Mouse (Mus musculus): Measurements from ENCODE around the gene Man2c1. TPM values are rescaled to one million over a fixed set of nuclear protein-coding genes. Genes with fewer than 3 reads are reported as not detected.
A peak's percentile ranks its signal among the peaks of the same experiment; 100 is the strongest.

Man2c1 gene
- total RNA-seq (2021): 10 to 100 TPM; 42.6 to 43.3 TPM
- long read RNA-seq, experiment 1, transcript Man2c1-211 (26 exons, 3,820 nt): major isoform, 31 of 45 reads
- long read RNA-seq, experiment 1, partial matches to known transcripts: 3 of 45 reads
- long read RNA-seq, experiment 1, other reads (novel, unspliced or antisense): 11 of 45 reads
- long read RNA-seq, experiment 2, transcript Man2c1-211 (26 exons, 3,820 nt): major isoform, 11 of 18 reads
- long read RNA-seq, experiment 2, partial matches to known transcripts: 3 of 18 reads
- long read RNA-seq, experiment 2, other reads (novel, unspliced or antisense): 3 of 18 reads

DNA sequence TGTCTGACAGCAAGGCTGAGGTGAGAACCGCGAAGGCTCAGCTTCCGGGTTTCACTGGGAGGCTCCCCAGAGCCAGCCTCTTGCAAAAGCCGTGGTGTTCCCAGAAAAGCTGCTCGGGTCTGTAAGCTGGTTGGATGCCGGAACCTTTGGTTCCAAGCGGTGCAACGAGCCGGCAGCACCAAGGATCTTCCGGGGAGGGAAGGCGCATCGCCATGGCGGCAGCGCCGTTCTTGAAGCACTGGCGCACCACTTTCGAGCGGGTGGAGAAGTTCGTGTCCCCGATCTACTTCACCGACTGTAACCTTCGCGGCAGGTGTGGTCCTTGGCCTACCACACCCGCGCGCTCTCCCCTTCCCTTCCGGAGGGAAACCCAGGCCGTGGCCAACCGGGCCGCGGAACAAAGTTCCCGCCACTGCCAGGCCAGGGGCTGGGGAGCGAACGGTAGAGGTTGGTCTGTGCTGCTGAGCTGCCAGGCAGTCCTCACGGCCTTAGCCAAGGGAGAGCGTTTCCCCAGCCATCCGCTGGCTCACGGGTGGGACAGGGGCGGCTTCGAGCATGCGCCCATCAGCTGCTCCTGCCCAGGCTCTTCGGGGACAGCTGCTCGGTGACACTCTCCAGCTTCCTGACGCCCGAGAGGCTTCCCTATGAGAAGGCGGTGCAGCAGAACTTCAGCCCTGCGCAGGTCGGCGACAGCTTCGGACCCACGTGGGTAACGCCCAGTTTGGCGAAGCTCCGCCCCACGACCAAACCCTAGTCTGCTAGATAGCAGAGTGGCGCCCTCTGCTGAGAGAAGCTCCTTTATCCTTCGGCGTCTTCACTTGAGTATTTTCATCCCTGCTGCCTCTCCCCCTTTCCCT, at the start of gene Man2c1:
Gene Man2c1, plus strand, starts transcription at position 114 of the 857 bp plus-strand sequence.
- DNase-seq: peak; percentile 95 to 97

DNA sequence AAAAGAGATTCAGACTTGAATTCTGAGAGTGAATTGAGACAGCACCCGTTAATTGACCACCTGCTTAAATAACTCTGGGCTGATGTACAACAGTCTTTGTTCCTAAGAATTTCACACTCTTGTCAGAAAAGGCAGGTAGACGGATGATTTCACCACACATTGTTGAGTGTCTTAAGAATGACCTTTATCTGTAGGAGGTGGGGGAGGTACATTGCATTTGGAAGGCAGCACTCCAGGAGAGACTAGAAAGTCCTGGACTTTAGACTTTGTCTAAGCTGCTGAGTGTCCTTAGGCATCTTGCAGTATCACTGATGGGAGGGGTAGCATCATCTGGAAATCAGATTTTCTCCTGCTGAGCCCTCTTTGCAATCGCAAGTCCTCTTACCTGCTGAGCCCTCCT, 48.3 kb upstream of the Man2c1 start:
- DNase-seq: no peak

DNA sequence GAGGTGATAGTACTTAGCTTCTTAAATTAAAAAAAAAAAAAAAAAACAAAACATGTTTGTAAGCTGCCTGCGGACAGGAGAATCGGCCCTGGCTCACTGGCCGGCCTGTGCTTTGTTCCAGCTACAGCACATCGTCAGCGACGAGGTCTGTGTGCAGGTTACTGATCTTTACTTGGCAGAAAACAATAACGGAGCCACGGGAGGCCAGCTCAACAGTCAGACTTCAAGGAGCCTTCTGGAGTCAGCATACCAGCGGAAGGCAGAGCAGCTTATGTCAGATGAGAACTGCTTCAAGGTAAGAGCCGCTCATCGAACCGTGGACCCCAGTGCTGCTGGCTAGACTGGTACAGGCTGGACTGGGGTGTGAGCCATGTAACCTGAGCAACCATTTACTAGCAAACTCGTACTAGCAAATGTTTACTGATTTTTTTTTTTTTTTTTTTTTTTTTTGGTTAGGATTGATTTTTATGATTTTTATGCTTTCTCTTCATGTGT, 13.2 kb upstream of the Man2c1 start:
- no peak for DNase-seq

DNA sequence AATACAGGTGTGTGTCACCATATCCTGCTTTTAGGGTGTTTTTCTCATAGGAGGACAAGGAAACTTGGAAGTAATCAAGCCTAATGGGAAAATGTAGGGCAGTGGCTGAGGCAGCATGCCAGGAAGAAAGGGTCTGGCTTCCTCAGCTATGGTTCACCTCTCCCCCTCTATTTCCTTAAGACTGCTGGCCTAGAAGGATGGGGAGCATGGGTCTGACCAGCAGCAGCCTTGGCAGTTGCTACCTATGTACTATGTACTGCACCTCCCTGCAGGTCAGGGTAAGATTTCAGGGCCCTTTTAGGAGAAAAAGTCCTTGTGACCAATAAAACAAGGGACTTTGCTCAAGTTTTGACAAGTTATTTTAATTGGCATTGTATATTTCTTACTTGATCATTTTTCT, 849 bp upstream of the Man2c1 start:
- DNase-seq: no peak

DNA sequence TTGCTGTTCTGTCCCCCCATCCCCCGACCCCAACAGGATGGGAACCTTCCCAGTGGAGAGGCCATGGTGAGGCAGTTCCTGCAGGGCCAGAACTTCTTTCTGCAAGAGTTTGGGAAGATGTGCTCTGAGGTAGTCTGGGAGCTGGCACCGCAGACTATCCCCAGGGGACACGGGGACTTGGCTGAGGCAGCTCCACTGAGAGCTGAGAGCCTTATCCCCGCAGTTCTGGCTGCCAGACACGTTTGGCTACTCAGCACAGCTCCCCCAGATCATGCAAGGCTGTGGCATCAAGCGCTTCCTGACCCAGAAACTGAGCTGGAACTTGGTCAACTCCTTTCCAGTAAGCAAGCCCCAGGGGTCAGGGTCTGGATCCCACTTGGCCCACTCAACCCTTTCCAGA, 6.8 kb downstream of the Man2c1 start:
- no peak for DNase-seq

DNA sequence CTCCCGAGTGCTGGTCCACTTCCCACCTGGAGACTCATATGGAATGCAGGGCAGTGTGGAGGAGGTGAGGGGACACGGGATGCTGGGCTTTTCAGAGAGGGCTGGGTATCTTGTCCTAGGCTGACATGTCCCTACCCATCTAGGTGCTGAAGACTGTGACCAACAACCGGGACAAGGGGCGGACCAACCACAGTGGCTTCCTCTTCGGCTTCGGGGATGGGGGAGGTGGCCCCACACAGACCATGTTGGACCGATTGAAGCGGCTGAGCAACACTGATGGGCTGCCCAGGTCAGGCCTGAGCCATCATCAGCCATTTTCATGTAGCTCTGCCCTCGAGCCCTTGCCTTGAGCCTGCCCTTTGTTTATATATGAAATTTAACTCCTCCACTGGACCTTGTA, 7.3 kb downstream of the Man2c1 start:
- DNase-seq: no peak

DNA sequence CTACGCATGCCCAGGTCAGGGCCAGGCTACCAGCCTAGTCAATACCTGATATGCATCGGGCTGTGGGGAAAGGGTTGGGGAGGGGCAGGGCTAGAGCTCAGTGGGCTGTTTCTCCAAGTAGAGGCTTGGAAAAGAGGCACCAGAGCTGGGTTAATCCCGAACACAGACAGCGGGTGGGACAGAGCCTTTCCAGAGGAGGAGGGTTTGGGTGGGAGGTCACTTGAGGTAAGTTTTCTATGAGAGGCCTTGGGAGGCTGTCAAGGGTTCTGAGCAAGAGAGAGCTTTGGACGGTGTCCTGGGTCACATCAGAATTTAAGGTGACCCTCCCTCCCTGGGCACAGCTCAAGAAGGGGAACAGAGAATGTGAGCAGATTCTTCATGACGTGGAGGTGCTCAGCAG, 8.0 kb downstream of the Man2c1 start:
- DNase-seq: no peak

DNA sequence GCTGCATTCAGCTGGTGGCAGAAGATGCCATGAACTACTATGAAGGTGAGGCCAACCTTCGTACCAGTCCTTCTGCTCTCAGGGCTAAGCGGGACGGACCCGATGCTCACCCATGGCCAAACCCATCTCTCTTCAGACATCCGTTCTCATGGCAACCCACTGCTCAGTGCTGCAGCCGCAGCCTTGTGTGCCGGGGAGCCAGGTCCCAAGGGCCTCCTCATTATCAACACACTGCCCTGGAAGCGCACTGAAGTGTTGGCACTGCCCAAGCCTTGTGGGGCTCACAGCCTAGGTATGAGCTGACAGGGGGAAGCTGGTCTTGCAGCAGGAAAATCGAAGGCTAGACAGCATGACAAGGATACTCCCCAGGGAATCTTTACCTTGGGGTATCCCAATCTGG, 8.6 kb downstream of the Man2c1 start:
- no peak for DNase-seq

DNA sequence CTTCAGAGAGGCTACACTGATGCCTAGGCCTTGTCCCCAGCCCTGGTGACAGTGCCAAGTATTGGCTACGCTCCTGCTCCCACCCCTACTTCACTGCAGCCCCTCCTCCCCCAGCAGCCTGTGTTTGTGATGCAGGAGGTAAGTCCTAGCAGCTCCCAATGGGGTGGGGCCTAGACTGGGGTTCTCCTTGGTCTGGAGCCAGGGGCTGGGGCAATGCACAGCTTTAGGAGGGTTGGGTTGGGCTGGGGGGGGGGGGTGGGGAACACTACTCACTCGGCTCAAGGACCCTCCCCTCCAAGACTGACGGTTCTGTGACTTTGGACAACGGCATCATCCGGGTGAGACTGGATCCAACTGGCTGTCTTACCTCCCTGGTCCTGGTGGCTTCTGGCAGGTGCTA, 9.1 kb downstream of the Man2c1 start:
- no peak for DNase-seq

DNA sequence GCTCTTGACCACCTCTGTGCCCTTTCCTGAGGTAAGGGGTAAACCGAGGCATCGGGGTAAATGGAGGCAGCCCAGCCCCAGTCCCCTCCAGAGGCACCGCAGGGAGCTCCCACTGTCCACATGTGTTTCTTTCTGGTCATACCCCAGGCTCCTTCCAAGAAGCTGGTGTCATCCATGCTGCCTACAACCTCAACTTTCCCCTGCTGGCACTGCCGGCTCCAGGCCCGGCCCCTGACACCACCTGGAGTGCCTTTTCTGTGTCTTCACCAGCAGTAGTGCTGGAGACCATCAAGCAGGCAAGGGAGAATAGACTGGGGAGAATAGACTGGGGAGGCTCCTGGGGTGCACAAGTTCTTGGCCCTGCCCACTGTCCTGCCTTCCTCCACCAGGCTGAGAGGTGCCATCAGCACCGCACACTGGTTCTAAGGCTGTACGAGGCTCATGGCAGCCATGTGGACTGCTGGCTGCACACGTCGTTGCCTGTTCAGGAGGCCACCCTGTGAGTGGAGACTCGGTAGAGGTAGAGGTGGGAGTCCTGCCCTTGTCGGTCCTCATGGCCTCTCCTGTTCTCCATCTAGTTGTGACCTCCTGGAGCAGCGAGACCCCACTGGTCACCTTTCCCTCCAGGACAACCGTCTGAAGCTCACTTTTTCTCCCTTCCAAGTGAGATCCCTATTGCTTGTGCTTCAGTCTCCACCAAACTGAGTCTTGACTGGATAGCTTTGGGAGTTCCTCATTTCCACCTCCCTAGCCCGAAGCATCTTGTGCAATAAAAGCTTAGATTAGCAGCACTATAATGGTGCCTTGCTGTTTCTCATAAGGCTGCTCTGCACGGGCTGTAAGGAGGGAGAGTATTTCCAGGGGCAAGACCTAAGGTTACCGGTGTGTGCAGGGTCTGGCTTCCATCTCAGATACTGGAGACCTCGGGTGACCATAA, 11.2 kb downstream of the Man2c1 start:
- no peak for DNase-seq

DNA sequence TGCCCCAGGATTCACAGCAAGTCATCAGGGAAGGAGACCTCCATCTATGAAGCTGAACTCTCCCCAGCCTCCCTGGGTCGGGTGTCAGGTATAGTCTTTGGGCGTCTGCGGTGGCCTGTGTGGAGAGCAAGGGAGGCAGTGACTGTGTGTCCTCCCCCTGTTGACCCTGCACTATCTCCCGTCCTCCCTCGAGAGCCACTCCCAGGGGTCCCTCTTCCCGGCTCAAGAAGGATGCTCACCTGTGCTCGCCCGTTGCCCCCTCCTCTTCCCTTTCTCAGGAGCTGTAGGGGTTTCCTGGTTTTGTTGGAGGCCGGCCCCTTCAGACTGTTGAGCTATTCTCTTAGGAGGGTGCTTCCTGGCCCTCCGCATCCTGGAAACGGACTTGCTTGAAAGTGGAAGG, 12.7 kb downstream of the Man2c1 start:
- DNase-seq: no peak

DNA sequence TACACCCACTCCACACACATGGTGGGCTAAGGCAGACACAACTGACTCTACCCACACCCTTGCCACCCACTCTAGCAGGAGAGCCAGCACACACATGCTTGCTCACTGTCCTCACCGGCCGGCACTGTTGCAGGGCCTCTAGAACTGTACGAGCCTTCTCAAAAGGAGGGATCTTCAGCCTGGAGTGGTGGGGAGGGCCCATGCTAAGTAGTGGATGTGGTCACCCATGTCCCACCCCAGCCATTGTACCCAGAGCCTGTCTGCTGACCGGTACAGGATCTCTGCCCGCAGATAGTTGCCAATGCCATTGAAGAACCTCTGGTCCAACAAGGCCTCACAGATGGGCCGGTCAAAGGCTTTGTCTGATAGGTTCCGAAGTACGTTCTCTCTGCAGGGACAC, 14.3 kb downstream of the Man2c1 start:
- DNase-seq: no peak

DNA sequence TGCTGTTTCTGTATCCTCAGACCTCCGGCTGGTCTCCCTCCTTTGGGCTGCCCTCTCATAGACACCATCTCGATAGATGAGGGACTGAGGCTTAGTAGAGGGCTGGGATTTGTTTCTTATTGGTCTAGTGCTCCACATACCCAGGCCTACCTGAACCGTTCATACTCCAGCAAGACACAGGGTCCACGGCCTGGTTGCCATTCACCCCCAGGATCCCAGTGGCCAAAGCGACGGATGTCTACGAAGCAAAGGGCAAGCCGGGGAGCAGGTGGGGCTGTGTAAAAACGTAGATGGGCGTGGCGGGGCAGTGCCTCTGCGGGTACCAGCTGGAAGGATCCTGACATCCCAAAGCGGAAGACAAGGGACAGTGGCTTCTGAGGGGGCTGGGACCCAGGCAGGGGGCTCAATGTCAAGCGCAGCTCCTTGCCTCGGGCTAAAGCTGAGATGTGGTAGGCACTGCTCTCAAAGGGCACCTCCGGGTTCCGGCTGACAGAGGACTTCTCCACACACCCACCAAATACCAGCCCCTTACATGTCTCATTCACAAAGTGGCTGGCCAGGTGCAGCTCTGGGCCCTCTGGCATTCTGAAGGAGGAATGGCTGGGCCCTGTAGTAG, 16.1 kb downstream of the Man2c1 start:
- no peak for DNase-seq

DNA sequence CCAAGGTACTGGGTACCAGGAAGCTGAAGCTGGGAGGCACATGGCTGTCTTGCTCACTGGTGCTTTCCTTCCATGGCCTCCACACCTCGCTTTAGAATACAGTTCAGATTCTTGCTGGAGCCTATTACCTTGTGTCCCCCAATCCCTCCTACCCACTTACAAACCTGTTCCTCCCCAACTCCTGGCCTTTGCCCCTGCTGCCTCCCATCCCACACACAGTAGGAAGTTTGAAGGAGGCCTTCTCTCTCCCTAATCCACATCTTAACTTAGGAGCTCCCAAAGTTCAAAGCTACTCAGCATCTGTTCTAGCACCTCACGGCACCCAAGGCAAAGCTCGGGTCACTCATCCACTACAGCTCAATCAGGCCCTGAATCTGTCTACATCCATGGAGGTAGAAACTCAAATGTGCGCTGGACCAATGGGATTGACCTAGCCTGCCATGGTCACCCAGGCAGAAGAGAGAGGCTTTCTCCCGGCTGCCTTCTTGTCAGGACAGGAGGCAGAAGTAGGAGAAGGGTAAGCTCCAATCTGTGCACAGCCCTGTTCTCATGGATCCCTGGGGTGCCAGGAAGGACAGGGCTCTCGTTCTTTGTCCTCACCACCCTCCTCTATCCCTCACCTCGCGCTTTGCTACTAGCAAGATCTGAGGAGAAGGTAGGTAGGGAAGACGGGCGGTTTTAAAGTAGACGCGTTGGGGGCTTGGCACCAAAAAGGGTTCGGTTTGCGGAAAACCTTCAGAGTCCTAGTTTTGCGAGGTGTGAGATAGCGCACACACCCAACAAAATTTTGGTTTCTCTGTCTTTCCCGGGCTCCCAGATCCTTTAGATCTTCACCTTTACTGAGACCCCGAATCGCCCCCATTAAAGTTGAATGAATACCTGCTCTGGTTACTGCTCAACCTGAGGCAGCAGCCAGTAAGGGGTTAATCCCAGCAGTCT, 17.0 kb downstream of the Man2c1 start:
- no peak for DNase-seq

DNA sequence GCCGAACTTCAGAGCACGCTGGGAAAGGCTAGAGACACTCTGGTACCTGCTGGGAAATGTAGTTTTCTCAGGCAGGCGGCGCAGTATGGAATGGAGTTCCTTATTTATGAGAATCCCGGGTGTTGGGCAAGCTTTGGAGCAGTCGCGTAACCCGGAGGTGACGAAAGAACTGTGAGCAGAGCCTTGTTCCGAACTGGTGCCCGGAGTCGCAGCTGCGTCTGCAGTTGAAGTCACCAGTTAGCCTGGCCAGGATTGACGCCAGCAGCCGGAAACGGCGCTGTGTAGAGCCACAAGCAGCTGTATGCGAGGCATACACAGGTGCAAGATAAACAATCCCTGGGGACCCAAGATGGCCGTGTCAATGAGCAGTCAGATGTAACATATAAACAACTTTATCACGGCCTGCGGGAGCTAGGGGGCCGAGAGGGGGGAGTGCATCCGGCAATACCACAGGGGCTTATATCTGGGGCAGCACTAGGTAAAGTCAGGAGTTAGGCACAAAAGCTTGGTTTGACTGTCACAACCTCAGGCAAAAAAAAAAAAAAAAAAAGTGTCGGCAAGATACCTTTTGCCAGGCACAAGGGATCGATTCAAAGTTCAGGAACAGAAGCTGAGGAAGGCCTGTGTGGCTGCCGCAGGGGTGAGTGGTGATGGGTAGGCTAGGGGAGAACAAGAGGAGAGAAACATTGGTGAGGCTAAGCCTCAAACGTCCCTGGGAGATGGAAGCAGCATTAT, 17.8 kb downstream of the Man2c1 start, which contains the start of gene Neil1:
Gene Neil1, minus strand, starts transcription at position 162 of the 735 bp plus-strand sequence.
- peak; percentile 91 to 95 for DNase-seq

DNA sequence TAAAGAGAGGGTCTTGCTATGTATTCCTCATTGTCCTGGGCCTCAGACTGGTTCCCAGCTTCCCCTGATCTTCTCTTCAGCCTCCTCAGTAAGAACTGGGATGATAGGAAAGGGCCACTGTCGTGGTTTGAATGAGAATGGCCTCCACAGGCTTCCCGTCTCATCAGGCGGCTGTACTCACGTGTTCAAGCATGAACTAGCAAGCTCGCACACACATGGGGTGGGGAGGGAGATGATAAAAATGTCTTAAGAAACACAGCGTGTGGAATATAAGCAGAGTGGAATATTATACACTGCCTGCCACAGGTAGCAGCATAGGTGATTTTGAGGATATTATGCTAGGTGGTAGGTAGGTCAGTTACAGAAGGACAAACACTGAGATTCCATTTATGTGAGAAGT, 18.5 kb downstream of the Man2c1 start:
- DNase-seq: no peak

DNA sequence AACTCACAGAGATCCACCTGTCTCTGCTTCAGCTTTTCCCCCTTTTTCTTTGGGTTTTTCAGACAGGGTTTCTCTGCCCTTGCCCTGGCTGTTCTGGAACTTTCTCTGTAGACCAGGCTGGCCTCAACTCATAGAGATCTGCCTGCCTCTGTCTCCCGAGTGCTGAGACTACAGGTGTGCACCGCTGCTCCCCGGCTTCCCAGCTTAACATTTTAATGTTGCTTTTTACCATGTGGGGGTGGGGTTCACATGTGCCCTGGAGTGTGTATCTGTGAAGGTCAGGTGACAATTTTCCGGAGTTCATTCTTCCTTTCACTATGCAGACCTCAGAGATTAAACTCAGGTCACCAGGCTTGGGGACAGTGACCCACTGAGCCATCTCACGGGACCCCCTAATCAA, 19.7 kb downstream of the Man2c1 start:
- DNase-seq: no peak

DNA sequence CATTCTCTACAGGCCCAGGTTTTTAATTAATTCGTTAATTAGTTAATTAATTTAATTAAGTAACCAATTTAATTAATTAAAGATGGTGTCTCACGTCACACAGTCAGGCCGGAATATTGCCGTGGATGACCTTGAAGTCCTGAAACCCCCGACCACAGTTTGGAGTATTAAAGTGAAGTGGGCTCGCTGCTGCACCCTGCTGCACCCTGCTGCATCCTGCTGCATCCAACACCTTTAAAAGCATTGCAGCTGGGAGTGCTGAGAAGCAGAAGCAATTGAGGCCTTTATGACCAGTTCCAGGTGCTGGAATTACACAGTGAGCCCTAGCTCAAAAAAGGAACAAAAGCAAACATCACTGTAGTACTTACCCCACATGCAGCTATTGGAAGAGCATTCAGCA, 21.8 kb downstream of the Man2c1 start:
- DNase-seq: no peak

DNA sequence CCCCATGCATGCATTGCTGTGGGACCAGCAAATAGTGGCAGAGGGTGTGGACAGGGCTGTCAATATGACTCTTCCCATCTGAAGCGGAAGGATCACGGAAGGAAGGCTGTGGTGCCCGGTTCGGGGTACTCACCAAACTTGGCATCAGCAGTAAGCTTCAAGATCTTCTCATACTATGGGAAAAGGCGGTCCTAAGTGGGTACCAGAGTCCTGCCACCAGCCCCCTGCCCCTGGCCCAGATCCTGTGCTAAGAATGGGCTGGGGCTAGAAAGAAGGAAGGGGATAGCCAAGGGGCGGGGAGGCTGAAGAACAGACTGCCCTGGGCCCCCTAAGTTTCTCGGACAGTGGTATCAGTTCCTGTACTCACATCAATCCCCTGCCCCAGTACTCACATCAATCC, 25.9 kb downstream of the Man2c1 start:
- no peak for DNase-seq

DNA sequence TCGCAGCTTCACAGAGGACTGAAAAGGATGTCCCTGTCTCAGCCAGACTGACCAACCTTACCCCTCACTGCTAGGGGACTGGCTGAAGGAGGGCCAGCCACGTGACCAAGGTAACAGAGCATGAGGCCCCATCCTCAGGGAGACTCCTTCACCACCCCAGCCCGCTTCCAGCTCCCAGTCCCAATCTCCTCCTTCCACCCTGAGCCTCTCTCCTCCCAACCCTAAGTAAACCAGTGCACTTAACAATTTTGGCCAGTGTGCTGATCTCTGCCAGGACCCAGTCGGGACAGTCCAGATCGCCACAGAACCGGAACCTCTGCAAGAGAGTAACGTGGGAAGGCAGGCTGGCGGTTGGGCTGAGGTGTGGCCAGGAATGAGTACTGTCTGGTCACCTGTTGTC, 26.3 kb downstream of the Man2c1 start:
- DNase-seq: no peak
